Mouse (Mus musculus) lung, adult 2 months (tissue): ENCODE results near the gene Usf1. TPM values are rescaled to one million over a fixed set of nuclear protein-coding genes. Genes with fewer than 3 reads are reported as not detected.

Experiments
- DNase-seq: peaks from one replicate; pipeline ENCODE4 v3.0.0; 2022
- H3K4me1 ChIP-seq: fragments of 200-500 bp; 2 replicates; pipeline ENCODE4 v1.6.1; 2011; ENCODE audit warnings: low read length; ENCODE audit not compliant: control insufficient read depth, insufficient read depth
- H3K4me3 ChIP-seq: fragments of 200-500 bp; replicated peaks from 2 replicates; pipeline ENCODE3; 2011; ENCODE audit warnings: low read depth, mild to moderate bottlenecking, control low read depth, low read length; ENCODE audit errors: extremely low read depth
- CTCF ChIP-seq: fragments of 200-500 bp; IDR thresholded peaks from 2 replicates; pipeline ENCODE4 v1.5.1; 2011; ENCODE audit warnings: mild to moderate bottlenecking, low read length, control low read depth; ENCODE audit not compliant: insufficient read depth
- POLR2A ChIP-seq: fragments of 200-500 bp; IDR thresholded peaks from 2 replicates; pipeline ENCODE4 v1.6.1; 2011; ENCODE audit warnings: low read depth, mild to moderate bottlenecking, control low read depth, low read length, borderline replicate concordance; ENCODE audit errors: extremely low read depth
- WGBS: fragments of 180-500 bp; shearing (Covaris S2); methylation state at CpG from one replicate; pipeline ENCODE4 v1.1.7; 2018; 5-methylcytosine and 5-hydroxymethylcytosine counted together
- polyA plus RNA-seq: library from polyadenylated mRNA; depleted of rRNA; stranded (reverse); fragments of >200 nt; gene quantifications from 2 replicates; pipeline ENCODE4 v1.2.3, GENCODE M21; 2012

Gene Usf1
- polyA plus RNA-seq, 1 experiment = 107 TPM

- WGBS = 69% methylated on average over 5 of the region's 5 CpGs
- no peak for TF ChIP-seq CTCF
- no peak for TF ChIP-seq POLR2A
- no peak overlapping the region for H3K4me3 ChIP-seq
- no peak for DNase-seq
- peaks cover 30% of the 10 kb centered on the region for H3K4me1 ChIP-seq
These were observed 33.9 kb downstream of the Usf1 start for GRCm38 (mm10) chr1:171445050-171445449.

GRCm38 (mm10) chr1:171446854-171447253 is 35.7 kb downstream of the Usf1 start:
- no peak overlapping the region for H3K4me3 ChIP-seq
- H3K4me1 ChIP-seq = peaks cover 28% of the 10 kb centered on the region
- WGBS = 31% methylated on average over 7 of the region's 7 CpGs
- no peak for TF ChIP-seq CTCF
- no peak for TF ChIP-seq POLR2A
- no peak for DNase-seq

GRCm38 (mm10) chr1:171447692-171448091 is 36.6 kb downstream of the Usf1 start:
- no peak overlapping the region for H3K4me3 ChIP-seq

GRCm38 (mm10) chr1:171450062-171450461 is 38.9 kb downstream of the Usf1 start:
- Histone ChIP-seq H3K4me1 (peaks cover 25% of the 10 kb centered on the region), H3K4me3 (no peak overlapping the region)
- 55% methylated on average over 11 of the region's 11 CpGs for WGBS
- no peak for TF ChIP-seq CTCF
- no peak for TF ChIP-seq POLR2A
- no peak for DNase-seq

More at GRCm38 (mm10) chr1:171447692-171448091, 36.6 kb downstream of the Usf1 start:
- WGBS = 12% methylated on average over 10 of the region's 10 CpGs
- H3K4me1 ChIP-seq = peaks cover 26% of the 10 kb centered on the region
- no peak for TF ChIP-seq CTCF
- TF ChIP-seq POLR2A = no peak
- DNase-seq = no peak

GRCm38 (mm10) chr1:171451001-171451400 is 39.9 kb downstream of the Usf1 start:
- TF ChIP-seq CTCF (no peak), POLR2A (no peak)
- Histone ChIP-seq H3K4me1 (peaks cover 25% of the 10 kb centered on the region), H3K4me3 (no peak overlapping the region)
- no peak for DNase-seq
- 50% methylated on average over 10 of the region's 10 CpGs for WGBS

GRCm38 (mm10) chr1:171452522-171452921 is 41.4 kb downstream of the Usf1 start:
- Histone ChIP-seq H3K4me3 (no peak overlapping the region), H3K4me1 (peaks cover 23% of the 10 kb centered on the region)
- 26% methylated on average over 5 of the region's 5 CpGs for WGBS
- no peak for TF ChIP-seq CTCF
- DNase-seq = no peak

- 26% methylated on average over 5 of the region's 5 CpGs for WGBS
- peaks cover 19% of the 10 kb centered on the region for H3K4me1 ChIP-seq
- DNase-seq = no peak
- TF ChIP-seq POLR2A = no peak
- no peak for TF ChIP-seq CTCF
- H3K4me3 ChIP-seq = no peak overlapping the region
These were observed 41.8 kb downstream of the Usf1 start for GRCm38 (mm10) chr1:171452923-171453322.

- 47% methylated on average over 6 of the region's 6 CpGs for WGBS
- no peak for DNase-seq
- H3K4me1 ChIP-seq = peaks cover 18% of the 10 kb centered on the region
- TF ChIP-seq POLR2A (no peak), CTCF (no peak)
- no peak overlapping the region for H3K4me3 ChIP-seq
These were observed 43.8 kb downstream of the Usf1 start for GRCm38 (mm10) chr1:171454926-171455325.

- DNase-seq = no peak
- H3K4me1 ChIP-seq = peaks cover 9% of the 10 kb centered on the region
- TF ChIP-seq POLR2A (no peak), CTCF (no peak)
- 77% methylated on average over 1 of the region's 1 CpGs for WGBS
- no peak overlapping the region for H3K4me3 ChIP-seq
These were observed 46.5 kb downstream of the Usf1 start for GRCm38 (mm10) chr1:171457568-171457967.

GRCm38 (mm10) chr1:171459791-171460190 is 48.7 kb downstream of the Usf1 start:
- DNase-seq = no peak
- H3K4me1 ChIP-seq = 0 out of 2 replicates have a peak, but pooled peaks cover 2% of the 10 kb centered on the region
- TF ChIP-seq POLR2A (no peak), CTCF (no peak)
- H3K4me3 ChIP-seq = no peak overlapping the region
- WGBS = 47% methylated on average over 5 of the region's 5 CpGs
